Mouse (Mus musculus): ENCODE results near the gene Npas3. TPM values are rescaled to one million over a fixed set of nuclear protein-coding genes. Genes with fewer than 3 reads are reported as not detected.

Gene Npas3
- polyA plus RNA-seq, 1 experiment: 10.2 TPM

DNA sequence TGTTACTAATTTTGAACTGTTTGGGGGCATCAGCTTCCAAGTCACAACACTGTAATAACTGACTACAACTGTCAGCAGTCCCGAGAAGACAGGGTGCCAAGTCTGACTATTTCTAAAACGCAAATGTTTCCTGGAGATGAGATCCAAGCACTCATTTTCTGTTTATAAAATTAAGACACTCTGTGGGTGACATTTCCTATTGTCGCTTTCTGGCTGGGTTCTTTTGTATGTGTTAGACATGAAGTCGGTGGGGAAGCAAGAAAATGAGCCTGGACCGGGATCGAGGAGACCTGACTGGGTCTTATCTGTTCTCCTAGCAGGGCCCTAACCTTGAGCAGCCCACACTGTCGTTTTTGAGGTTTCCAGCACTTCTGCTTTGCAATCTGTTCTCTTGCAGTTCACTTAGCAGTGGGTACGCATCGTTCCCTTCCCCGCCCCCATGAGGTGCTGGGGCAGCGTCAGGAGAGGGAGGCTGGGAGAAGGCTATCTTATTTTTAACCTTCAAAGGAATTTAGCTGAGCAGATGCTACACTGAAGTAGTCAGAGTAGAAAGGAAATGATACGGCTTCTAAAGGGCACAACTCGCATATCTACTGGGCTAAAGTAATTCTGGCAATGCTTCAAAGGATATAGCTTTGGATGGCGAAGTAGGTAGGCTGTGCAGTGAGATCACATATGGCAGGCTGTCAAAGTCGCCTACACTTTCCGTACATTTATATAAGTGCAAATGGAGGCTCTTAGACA lies 593.6 kb downstream of the Npas3 start:
- DNase-seq (ENCODE audit: extremely low spot score in 1 of 2, low spot score in 1 of 2): peak; percentile 60 to 82

DNA sequence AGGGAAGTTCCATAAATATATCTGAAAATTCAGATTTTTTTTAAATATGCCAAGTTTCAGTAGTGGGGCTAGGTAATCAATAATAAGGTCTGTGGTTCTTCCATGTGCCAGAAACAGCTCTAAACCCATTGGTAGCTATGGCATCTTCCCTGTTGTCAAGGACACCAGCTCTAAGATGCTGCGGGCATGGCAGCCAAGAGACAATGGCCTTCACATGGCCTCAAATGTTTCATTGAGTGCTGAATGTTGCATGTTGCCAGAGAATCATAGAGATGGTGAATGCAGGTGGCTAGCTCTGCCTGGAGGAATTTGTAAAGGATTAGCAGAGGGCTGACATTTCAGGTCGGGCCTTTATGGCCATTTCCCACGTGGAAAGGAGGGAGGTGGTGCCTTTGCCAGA lies 595.1 kb downstream of the Npas3 start:
- DNase-seq (ENCODE audit: extremely low spot score in 1 of 2, low spot score in 1 of 2): no peak

DNA sequence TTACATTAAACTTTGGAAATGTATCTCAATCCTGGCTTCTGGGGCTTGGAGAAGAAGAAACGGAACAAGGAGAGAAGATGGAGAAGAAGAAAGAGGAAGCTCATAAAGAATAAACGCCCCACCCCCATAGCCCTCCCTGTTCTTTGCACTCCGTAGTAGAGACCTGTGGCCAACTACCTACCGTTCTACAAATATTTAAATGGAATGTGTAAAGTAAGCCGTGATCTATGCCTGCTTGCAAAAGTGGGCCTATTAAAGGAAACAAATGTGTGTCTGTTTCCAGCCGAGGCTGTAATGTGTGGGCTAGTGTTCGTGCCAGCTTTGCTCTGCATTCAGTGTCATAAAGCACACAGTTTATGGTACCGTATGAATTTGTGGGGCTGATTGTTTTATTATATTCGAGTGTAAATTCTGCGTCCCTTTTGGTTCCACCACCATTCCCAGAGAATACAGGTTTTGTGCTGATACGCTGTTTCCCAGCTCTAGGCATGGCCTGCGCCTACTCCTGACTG lies 597.7 kb downstream of the Npas3 start:
- no peak for DNase-seq (ENCODE audit: extremely low spot score in 1 of 2, low spot score in 1 of 2)

DNA sequence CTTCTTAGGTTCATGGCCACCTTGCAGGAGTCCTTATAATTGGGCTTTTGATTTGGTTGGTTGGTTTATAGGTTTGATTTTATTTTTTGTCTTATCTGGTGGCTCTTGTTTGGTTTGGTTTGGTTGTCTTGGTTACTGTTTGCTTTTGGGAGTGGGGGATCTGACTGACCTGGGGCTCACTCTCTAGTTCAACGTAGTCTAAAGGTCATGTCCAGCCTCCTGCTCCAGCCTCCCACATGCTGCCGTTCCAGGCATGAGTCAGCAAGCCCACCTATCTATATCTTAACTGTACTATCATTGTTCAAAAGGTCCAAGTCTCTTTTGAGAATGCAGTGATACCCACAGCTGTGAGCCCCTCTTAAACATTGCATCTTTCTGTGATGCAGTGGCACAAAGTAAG lies 600.8 kb downstream of the Npas3 start:
- no peak for DNase-seq (ENCODE audit: extremely low spot score in 1 of 2, low spot score in 1 of 2)

DNA sequence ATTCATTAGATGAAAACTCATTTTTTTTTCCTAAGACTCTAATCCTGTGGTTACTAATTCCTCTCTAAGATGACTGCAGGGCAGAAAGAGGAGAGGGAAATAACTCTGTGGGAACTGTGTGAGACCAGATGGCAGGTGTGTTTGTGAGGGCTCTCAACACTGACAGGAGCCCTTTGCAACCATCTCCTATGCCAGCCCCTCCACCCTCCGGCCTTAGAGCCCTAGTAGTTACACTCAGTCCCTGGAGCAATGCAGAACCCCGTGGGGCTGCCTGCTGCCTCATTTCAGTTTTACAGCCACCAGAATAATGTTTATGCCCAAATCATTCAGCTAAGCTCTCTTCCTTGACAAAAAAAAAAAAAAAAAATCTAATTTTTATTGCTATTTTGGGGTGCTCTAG lies 604.0 kb downstream of the Npas3 start:
- DNase-seq (ENCODE audit: extremely low spot score in 1 of 2, low spot score in 1 of 2): no peak

DNA sequence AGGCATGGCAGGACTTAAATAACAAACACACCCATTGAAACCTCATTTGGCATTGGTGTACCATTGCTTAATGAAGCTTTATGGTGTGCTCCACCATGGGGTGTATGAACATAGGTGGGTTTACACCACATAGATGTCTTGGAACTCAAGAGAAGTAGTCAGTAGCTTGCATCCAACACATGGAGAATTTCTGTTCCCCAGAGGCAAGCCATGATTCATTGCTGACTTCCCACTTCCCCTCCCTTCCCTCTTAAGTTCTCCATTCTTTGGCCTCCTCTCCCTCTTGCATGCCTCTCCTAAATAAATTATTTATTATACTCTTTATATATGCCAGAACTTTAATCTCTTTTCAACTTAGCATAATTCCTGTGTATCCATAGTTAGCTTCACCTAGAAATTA lies 611.7 kb downstream of the Npas3 start:
- DNase-seq (ENCODE audit: extremely low spot score in 1 of 2, low spot score in 1 of 2): no peak

DNA sequence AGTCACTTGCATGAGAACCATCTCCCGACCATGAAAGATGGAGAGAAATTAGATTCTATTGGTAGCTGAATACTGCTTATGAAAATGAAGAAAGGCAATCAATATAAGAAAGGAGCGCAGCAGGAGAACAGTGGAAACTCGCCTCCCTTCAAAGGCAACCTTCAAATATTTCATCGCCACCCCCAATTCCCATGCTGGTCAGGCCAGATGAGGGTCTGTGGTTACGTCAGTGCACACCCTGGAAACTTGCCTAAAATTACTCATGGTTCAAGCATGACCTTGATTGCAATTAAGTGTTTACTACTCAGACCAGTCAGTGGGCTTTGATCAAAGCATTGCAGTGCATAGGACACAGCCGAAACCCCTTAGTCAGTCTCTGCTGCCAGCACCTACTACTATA lies 613.8 kb downstream of the Npas3 start:
- DNase-seq (ENCODE audit: extremely low spot score in 1 of 2, low spot score in 1 of 2): no peak

DNA sequence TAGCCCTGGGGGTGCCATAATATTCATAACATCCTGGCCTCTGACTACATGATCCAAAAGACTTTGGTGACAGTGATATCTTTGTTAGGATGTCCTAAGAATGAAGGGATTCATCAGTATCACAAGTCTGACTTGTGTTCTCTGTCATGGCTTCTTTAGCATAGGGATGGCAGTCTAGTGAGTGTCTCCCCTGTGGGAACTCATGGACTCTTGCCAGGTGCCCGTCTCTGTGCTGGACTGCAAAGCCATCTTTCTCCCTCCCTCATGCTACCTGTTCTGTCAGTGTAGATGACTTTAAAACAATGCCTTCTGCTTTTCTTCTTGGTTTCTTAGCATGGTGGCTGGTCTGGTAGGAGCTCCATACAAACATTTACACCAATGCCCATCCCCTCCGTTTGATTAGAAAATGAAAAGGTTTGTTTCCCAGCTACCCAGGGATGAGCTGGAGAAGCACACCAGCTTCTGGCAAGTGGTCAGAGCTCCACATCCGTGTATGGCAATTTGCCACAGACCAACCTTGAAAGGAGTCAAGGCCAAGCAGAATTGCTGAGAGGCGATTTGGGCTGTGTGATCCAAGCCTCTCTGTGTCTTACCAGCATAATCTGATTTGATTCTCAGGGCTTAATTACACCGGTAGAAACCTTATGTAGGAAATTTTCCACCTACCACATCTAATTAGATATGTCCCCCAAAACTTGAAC lies 616.1 kb downstream of the Npas3 start:
- DNase-seq (ENCODE audit: extremely low spot score in 1 of 2, low spot score in 1 of 2): no peak

DNA sequence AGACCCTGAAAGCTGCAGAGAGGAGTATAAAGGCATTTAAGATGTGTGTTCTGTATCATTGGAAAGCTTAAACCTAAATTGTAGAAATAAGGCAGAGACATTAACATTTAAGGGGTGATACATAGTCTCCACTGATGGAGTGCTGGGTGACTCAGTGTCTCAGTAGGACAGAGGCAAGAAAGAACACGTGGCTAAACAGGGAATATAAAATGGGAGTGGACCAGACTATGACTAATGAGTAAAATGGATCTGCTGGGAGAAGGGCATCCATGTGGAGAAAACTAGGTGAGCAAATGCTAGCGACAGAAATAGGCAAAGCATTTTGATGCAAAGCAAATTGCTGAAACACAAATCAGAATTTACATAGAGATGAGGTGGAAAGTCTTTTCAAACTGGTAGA lies 617.2 kb downstream of the Npas3 start:
- DNase-seq (ENCODE audit: extremely low spot score in 1 of 2, low spot score in 1 of 2): no peak

DNA sequence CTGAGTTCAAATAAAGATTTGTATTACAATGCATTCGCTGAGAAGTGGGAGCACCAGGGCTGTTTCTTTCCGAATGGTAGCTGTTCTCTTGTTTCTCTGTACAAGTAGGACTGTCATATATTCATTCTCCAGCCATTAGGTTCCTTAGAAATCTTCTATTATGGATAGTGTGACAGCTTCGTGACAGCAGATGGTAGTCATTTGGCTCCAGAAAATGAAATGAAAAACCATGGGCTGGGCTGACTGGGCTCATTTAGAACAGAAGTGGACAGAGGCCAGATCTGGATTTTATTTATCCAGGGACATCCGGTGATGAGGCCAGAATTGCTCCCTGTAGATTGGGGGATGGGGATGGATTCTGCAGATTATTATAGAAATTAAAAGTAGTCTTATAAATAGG lies 621.5 kb downstream of the Npas3 start:
- no peak for DNase-seq (ENCODE audit: extremely low spot score in 1 of 2, low spot score in 1 of 2)

DNA sequence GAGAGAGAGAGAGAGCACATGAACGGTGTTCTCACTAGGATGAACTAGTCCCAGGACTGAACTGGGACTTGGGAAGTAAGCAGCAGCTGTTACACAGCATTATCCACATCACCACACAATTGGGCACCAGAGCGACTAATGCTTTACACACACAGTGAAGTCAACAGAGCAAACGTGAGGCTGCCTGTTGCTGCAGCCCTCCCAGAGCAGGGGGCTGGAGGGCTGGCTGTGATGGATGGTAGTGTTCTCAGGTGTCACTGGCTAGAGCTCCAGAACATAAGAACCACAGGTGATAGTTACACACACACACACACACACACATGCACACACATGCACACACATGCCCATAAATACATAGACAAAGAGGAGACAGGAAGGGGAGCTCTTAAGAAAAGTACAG lies 626.7 kb downstream of the Npas3 start:
- DNase-seq (ENCODE audit: extremely low spot score in 1 of 2, low spot score in 1 of 2): no peak

DNA sequence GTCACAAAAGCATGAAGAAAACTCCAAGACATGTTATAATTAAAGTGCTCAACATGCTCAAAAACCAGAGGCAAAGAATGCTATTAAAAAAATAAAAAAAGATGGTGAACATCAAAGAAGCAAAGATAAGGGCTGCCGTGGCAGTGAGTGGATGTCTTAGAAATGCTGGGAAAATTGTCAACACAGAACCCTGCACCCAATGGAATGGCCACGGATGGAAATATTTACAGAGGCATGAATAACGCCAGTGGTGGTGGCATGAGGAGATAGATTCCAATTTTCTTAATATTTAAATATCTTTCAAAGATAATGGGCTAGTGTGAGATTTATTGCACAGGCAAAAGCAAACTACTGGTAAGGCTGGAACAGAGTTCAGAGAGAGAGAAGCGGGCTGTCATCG lies 628.2 kb downstream of the Npas3 start:
- no peak for DNase-seq (ENCODE audit: extremely low spot score in 1 of 2, low spot score in 1 of 2)

DNA sequence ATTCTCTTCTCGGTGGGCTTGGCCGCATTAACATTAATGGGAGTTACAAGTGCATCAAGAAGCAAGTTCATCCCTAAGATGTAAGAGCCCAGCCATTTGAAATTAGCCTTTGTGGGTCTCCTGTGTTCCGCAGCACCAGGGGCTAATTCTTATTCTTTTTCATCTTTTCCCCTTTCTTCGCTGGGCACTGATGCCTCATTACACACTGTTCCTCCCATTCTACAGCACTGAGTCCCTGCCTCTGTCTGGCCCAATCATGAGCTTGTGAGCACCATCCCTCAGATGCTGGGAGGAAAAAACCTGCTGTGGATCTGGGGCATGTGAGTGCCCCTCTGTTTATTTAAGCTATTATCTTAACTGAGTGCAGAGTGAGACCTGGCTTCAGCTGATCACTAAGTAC lies 633.2 kb downstream of the Npas3 start:
- no peak for DNase-seq (ENCODE audit: extremely low spot score in 1 of 2, low spot score in 1 of 2)

DNA sequence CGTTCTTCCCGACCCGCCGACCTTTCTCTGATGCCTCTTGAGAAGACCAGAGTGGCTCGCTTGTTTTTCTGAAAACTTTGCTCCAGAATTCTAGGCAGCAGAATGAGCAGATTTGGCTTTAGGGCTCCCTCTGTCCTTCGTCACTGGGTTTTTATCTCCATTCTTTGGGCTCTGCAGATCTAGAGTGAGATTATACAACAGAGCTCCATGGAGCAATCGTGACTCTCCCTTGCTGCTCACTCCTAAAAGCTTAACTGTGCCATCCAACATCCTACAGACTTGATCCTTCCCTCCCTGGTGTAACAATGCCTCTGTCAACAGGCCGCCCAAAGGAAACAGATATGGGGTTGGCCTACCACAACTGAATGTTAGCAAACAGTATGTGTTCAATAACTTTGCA lies 634.4 kb downstream of the Npas3 start:
- DNase-seq (ENCODE audit: extremely low spot score in 1 of 2, low spot score in 1 of 2): no peak

DNA sequence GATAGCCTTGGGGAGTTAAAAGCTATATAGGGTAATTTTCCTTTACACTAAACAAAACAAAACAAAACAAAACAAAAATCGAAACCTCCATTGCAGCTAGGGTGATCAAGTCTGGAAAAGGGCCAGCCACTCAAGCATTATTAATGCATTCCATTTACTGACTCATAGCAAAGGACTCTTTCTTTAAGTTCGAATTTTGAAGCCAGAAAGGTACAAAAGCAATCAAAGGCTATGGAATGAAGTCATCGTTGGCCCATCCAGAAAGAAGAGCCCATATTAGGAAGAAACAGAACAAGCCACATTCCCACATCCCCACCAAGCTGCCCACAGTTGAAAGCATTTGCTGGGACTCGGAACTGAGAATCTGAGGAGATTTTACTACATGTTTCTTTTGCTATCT lies 640.1 kb downstream of the Npas3 start:
- no peak for DNase-seq (ENCODE audit: extremely low spot score in 1 of 2, low spot score in 1 of 2)

DNA sequence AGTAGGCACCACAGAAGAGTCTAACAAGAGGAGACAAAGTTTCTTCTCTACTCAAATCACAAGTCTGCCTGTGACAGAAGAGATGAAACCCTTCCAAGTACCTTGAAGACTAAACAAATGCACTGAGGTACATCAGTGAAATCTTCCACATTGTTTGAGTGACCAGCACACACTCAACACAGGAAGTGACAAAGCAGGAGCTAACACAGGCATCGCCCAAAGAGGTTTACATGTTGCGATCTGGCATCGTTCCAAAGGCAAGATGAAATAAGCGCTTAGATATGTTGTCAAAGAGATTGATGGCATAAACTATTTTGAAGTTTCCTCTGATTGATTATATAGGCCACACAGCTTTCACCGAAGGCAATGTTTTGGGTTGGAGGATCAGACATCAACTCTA lies 647.4 kb downstream of the Npas3 start:
- no peak for DNase-seq (ENCODE audit: extremely low spot score in 1 of 2, low spot score in 1 of 2)

DNA sequence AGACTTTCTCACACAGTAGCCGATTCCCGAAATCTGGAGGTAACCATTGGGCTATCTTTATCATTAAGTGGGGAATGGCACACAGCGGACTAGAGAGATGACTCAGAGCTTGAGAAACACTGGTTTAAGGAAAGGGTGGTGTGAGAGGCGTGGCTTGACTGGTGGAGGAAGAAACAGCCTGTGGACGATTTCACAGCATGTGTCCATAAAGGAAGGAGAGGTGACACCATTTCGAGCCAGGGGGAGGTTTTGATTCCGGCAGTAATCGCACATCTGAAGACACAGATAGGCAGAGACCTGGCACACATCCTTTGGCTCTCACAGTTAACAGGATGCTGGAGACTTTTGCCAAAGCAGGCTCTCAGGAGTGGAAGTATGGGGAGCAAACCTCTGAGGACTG lies 660.3 kb downstream of the Npas3 start:
- DNase-seq (ENCODE audit: extremely low spot score in 1 of 2, low spot score in 1 of 2): peak in 1 of 2 experiments; percentile 35

DNA sequence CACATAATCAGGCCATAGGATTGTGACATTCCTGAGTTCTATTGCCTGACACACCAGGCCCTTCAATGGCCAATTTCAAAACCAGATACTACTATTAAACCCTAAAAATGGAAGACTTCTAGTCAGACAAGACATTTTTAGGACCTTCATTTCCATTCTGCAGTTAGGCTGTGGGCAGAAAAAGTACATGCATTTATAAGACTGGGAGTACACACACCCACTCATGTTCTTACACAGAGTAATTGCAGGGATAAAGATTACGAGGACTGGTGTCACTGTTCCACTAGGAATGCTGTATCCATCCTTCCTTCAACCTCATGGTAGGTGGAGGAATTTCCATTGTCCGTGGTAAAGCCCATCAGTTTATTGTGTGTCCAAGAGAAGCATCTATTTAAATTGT lies 661.7 kb downstream of the Npas3 start:
- peak in 1 of 2 experiments; percentile 31 for DNase-seq (ENCODE audit: extremely low spot score in 1 of 2, low spot score in 1 of 2)

DNA sequence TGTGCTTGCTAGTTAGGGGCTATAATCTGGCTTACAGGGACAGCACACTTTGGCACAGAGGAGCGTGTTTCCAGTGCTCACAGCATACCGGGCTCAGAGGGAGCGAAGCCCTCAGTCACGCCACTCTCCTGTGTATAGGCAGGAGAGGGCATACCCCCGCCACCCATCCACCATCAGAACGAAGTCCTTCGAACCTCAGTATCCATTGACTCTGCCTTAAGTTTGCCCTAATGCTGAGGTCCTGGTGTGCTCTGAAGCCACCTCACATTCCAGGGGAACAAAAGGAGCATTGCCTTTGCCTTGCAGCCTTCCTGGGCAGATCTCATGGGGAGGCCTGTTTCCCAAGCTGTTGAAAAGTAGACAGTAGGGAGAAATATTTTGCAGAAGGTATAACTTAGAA lies 673.7 kb downstream of the Npas3 start:
- no peak for DNase-seq (ENCODE audit: extremely low spot score in 1 of 2, low spot score in 1 of 2)

DNA sequence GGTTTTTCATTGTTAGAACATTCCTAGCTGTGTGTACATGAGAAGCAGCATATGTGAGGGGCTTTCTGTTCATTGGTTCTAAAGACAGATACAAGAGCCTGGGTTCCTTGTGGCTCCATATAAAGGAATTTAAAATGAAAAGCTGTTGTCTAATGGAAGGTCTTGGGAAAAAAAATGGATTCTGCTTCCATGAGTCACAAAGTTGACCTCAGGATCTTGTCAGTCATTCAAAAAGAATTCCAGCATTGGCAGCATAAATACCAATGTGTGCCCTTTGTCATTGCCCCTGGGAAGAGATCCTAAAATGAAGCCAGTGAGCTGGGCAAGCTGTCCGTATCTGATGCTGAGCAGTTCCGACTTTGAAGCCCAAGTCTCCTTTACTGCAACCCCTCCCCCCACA lies 700.3 kb downstream of the Npas3 start:
- DNase-seq (ENCODE audit: extremely low spot score in 1 of 2, low spot score in 1 of 2): no peak

DNA sequence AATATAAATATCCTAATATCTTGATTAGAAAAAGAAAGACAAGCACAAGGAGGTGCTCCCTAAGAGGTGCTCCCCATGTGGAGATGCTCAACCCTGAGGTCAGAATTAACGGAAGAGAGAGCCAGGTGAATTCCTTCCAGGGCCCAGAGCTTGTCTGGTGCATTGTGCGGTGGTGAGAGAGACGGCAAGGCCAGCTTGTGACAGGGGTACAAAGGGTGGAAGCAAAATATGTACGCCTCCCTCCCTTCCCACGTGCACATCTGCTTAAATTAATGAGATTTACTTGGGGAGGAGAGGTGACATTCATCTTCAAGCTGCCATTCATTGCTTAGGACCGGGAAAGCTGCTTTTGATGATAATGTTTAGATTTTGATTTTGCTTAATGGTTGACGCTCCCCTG lies 713.5 kb downstream of the Npas3 start:
- no peak for DNase-seq (ENCODE audit: extremely low spot score in 1 of 2, low spot score in 1 of 2)

DNA sequence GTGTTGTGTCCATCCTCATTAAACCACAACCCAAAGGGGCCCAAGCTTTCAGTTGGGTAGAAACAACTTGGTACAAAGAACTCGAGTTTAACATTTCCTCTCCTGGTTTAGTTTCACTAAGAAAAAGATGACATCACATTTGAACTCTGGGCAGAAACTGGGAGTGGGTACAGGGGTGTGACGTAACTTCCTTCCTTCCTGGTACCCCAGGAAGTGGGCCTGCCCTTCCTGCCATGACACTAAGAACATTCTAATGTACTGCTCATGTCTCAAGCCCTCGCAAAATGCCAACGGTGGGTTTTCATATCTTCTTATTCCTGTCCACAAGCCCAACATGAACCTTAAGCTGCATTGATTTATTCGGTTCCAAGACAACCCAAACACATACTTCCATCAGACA lies 715.1 kb downstream of the Npas3 start:
- DNase-seq (ENCODE audit: extremely low spot score in 1 of 2, low spot score in 1 of 2): no peak
